Mouse (Mus musculus) brown adipose tissue, adult 24 weeks (tissue): ENCODE measurements around the gene Mthfr. TPM values are rescaled to one million over a fixed set of nuclear protein-coding genes. Genes with fewer than 3 reads are reported as not detected.

Source experiments
- polyA plus RNA-seq: library from polyadenylated mRNA; stranded (reverse); fragments of >200 nt; gene quantifications from 2 replicates; pipeline ENCODE4 v1.2.4, GENCODE M21; 2012; ENCODE audit not compliant: missing spikeins, insufficient read depth, insufficient read length

Gene Mthfr
- polyA plus RNA-seq, 1 experiment, result 5.7 TPM

Other genes starting within 250 kb of the Mthfr start
- gene Zfp984, start 229.3 kb upstream of the Mthfr start, polyA plus RNA-seq, result 5.8 and 6.8 TPM in 2 replicates
- 3.2 and 5.6 TPM in 2 replicates for gene Zfp933, start 190.7 kb upstream of the Mthfr start, polyA plus RNA-seq
- 4.0 and 10.3 TPM in 2 replicates for gene Miip, start 170.3 kb upstream of the Mthfr start, polyA plus RNA-seq
- 3.3 and 5.8 TPM in 2 replicates for gene Fv1, start 170.1 kb upstream of the Mthfr start, polyA plus RNA-seq
- gene Mfn2, start 134.4 kb upstream of the Mthfr start, polyA plus RNA-seq, result 156 and 170 TPM in 2 replicates
- gene Plod1, start 102.3 kb upstream of the Mthfr start, polyA plus RNA-seq, result 24.8 and 28.6 TPM in 2 replicates
- gene 2510039O18Rik, start 98.2 kb upstream of the Mthfr start, polyA plus RNA-seq, result 18.7 and 19.7 TPM in 2 replicates
- not detected in 2 replicates for gene Nppb, start 53.3 kb upstream of the Mthfr start, polyA plus RNA-seq
- not detected in 2 replicates for gene Nppa, start 38.4 kb upstream of the Mthfr start, polyA plus RNA-seq
- 5.0 and 5.7 TPM in 2 replicates for gene Clcn6, start 256 bp upstream of the Mthfr start, polyA plus RNA-seq
- 8.1 and 8.2 TPM in 2 replicates for gene Agtrap, start 49.0 kb downstream of the Mthfr start, polyA plus RNA-seq
- gene Mad2l2, start 91.3 kb downstream of the Mthfr start, polyA plus RNA-seq, result 21.6 and 26.2 TPM in 2 replicates
- gene Draxin, start 91.6 kb downstream of the Mthfr start, polyA plus RNA-seq, result not detected in 2 replicates
- 37.2 and 41.9 TPM in 2 replicates for gene Fbxo6, start 113.1 kb downstream of the Mthfr start, polyA plus RNA-seq
- gene Fbxo44, start 121.4 kb downstream of the Mthfr start, polyA plus RNA-seq, result 9.1 and 21.6 TPM in 2 replicates
- not detected in 2 replicates for gene Fbxo2, start 121.5 kb downstream of the Mthfr start, polyA plus RNA-seq
- gene Disp3, start 248.9 kb downstream of the Mthfr start, polyA plus RNA-seq, result not detected in 2 replicates